Mouse (Mus musculus) liver, embryonic 12.5 days (tissue): ENCODE results near the gene Psme2. TPM values are rescaled to one million over a fixed set of nuclear protein-coding genes. Genes with fewer than 3 reads are reported as not detected.
A peak's percentile ranks its signal among the peaks of the same experiment; 100 is the strongest.

Experiments
- ATAC-seq: fragments of 200-750 bp; cut with Nextera tagmentation; 2 replicates; pipeline ENCODE4 v1.8.0; 2017; ENCODE audit warnings: moderate number of reproducible peaks, mild to moderate bottlenecking, moderate library complexity
- H3K27ac ChIP-seq: fragments of 300-500 bp; sonication (generic); 2 replicates; pipeline ENCODE4 v1.5.1; 2016; ENCODE audit warnings: mild to moderate bottlenecking
- H3K27me3 ChIP-seq: fragments of 300-500 bp; sonication (generic); replicated peaks from 2 replicates; pipeline ENCODE4 v1.6.1; 2016; ENCODE audit warnings: mild to moderate bottlenecking, moderate library complexity
- H3K36me3 ChIP-seq: fragments of 300-500 bp; sonication (generic); 2 replicates; pipeline ENCODE4 v1.6.1; 2016; ENCODE audit warnings: mild to moderate bottlenecking, moderate library complexity
- H3K4me1 ChIP-seq: fragments of 300-500 bp; sonication (generic); 2 replicates; pipeline ENCODE4 v1.6.1; 2016
- H3K4me2 ChIP-seq: fragments of 300-500 bp; sonication (generic); 2 replicates; pipeline ENCODE4 v1.6.1; 2016; ENCODE audit warnings: mild to moderate bottlenecking, moderate library complexity
- H3K4me3 ChIP-seq: fragments of 300-500 bp; sonication (generic); 2 replicates; pipeline ENCODE4 v1.5.1; 2016; ENCODE audit warnings: mild to moderate bottlenecking, moderate library complexity
- H3K9ac ChIP-seq: fragments of 300-500 bp; sonication (generic); 2 replicates; pipeline ENCODE4 v1.6.1; 2016; ENCODE audit warnings: mild to moderate bottlenecking, moderate library complexity
- H3K9me3 ChIP-seq: fragments of 300-500 bp; sonication (generic); replicated peaks from 2 replicates; pipeline ENCODE4 v1.6.1; 2016; ENCODE audit warnings: mild to moderate bottlenecking, moderate library complexity
- WGBS: fragments of 180-500 bp; shearing (Covaris S2); methylation state at CpG from one replicate; pipeline ENCODE4 v1.1.7; 2016; ENCODE audit not compliant: insufficient replicate concordance; 5-methylcytosine and 5-hydroxymethylcytosine counted together
- polyA plus RNA-seq: library from polyadenylated mRNA; unstranded; fragments of >200 nt; fragmentation: Nextera tagmentation; extraction: Ambion mirVana; gene quantifications from 2 replicates; pipeline ENCODE4 v1.2.1, GENCODE M21; 2016

Gene Psme2
- polyA plus RNA-seq, 1 experiment from 2014 or later: 222 TPM

GRCm38 (mm10) chr14:55559799-55560201 lies 31.1 kb downstream of the Psme2 start, which contains the start of gene Dcaf11:
Gene Dcaf11 (plus strand): TSS chr14:55560006.
- Histone ChIP-seq H3K4me3 (peak within 1 kb of the TSS; percentile 73), H3K27me3 (no peaks in the 10 kb centered on the region), H3K27ac (peak within 1 kb of the TSS; percentile 99), H3K4me1 (peaks cover 65% of the 10 kb centered on the region), H3K36me3 (peaks cover 31% of the 10 kb centered on the region), H3K9me3 (no peaks in the 10 kb centered on the region), H3K9ac (peak within 1 kb of the TSS; percentile 92), H3K4me2 (peak within 1 kb of the TSS; percentile 90)
- under 1% methylated on average over 27 of the region's 27 CpGs for WGBS
- ATAC-seq: peak; percentile 79

DNA sequence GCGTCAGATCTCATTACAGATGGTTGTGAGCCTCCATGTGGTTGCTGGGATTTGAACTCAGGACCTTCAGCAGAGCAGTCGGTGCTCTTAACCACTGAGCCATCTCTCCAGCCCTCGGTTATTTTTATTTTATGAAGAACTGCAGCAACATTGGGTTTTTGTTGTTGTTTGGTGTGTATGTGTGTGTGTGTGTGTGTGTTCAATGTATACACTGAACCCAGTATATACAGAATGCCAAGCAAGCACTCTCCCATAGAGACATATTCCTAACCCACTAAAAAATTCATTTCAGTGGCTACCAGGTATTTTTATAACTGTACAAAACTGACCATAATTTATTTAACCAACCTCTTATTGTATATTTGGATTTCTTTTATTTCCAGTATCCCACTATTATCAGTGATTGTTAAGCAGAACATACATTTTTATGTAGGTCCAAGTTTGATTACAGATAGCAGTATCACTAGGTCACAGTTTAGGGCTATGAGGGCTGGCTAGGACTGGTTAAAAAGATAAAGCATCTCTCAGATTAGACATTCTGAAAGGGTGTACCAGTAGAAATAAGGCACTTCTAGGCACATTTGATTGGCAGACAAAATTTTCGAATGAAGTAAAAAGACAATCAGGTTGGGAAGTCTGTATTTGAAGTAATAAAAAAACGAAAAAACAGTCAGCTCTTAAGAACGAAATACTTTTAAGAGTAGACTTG lies 32.0 kb downstream of the Psme2 start:
- H3K9me3 ChIP-seq: no peaks in the 10 kb centered on the region
- H3K4me2 ChIP-seq: peak overlapping the region; percentile 90
- peak overlapping the region; percentile 99 for H3K27ac ChIP-seq
- peak; percentile 44 for ATAC-seq
- peaks cover 22% of the 10 kb centered on the region for H3K36me3 ChIP-seq
- no peaks in the 10 kb centered on the region for H3K27me3 ChIP-seq
- H3K4me1 ChIP-seq: peaks cover 74% of the 10 kb centered on the region
- H3K9ac ChIP-seq: peak overlapping the region; percentile 92
- peak overlapping the region; percentile 73 for H3K4me3 ChIP-seq
- WGBS: 33% methylated on average over 6 of the region's 6 CpGs

GRCm38 (mm10) chr14:55557587-55557986 lies 33.3 kb downstream of the Psme2 start:
- Histone ChIP-seq H3K4me2 (no peak overlapping the region), H3K27me3 (no peaks in the 10 kb centered on the region), H3K4me3 (no peak overlapping the region), H3K27ac (peak overlapping the region; percentile 99), H3K9me3 (no peaks in the 10 kb centered on the region), H3K4me1 (peaks cover 71% of the 10 kb centered on the region), H3K36me3 (peaks cover 9% of the 10 kb centered on the region), H3K9ac (peak overlapping the region; percentile 50; the same call in 1 of the 2 replicates)
- WGBS: 84% methylated on average over 3 of the region's 3 CpGs
- no peak for ATAC-seq

DNA sequence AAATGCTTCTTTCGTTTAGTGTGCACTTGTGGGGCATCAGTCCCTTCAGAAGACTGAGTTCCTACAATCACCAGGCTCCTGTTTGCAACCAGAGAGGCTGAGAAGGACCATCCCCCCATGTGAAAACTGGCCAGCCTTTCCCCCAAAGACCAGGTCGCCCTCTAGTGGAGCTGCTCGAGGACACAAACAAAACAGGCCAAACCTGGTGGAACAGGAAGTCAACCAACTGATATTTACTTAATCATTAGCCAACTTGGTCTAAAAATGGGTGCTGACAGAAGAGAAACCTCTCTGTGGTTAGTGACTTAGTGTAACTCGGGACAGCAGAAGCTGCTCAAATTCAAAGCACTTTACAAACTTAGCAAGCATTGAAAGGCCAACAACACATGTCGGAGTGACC lies 33.9 kb downstream of the Psme2 start:
- Histone ChIP-seq H3K9ac (0 out of 2 replicates have a peak overlapping the region, but pooled peaks have one; percentile 17), H3K4me3 (no peak overlapping the region), H3K4me1 (peaks cover 65% of the 10 kb centered on the region), H3K27me3 (no peaks in the 10 kb centered on the region), H3K9me3 (no peaks in the 10 kb centered on the region), H3K4me2 (no peak overlapping the region), H3K27ac (peak overlapping the region; percentile 99), H3K36me3 (peaks cover 3% of the 10 kb centered on the region)
- 20% methylated on average over 5 of the region's 5 CpGs for WGBS
- ATAC-seq: no peak

DNA sequence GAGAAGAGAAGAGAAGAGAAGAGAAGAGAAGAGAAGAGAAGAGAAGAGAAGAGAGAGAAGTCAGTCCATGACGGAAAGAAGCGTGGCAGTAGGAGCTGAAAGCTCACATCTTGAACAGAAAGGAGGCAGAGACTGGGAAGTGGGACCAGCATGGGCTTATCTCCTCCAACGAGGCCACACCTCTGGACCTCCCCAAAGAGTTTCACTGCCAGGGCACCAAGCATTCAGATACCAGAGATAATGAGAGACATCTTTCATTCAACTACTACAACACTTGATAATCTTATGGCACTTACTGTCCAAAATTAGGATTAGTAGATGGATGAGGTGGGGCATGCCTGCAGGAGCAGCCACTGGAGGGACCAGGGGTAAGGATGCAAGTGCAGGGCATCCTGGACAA lies 35.1 kb downstream of the Psme2 start:
- Histone ChIP-seq H3K4me1 (peaks cover 53% of the 10 kb centered on the region), H3K27ac (no peak overlapping the region), H3K4me3 (no peak overlapping the region), H3K9ac (no peak overlapping the region), H3K36me3 (no peaks in the 10 kb centered on the region; the same call in 1 of the 2 replicates), H3K27me3 (no peaks in the 10 kb centered on the region), H3K9me3 (no peaks in the 10 kb centered on the region), H3K4me2 (no peak overlapping the region)
- 55% methylated on average over 3 of the region's 3 CpGs for WGBS
- ATAC-seq: no peak

DNA sequence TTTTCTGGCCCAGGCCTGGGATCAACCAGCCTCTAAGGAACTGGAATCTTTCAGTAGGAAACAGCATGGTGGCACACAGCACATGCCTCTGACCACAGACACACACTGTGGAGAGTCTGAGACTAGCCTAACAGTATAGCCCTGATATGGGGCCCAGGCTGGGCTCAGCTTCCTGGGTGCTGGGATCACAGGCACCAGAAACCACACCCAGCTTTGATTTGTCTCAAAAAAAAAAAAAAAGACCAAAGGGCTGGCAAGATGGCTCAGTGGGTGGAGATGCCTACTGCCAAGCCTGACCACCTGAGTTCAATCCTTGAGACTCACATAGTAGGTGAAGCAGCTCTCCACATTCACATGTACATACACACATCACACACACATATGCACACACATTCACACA lies 36.3 kb downstream of the Psme2 start:
- Histone ChIP-seq H3K36me3 (peaks cover 11% of the 10 kb centered on the region), H3K27me3 (no peaks in the 10 kb centered on the region), H3K4me2 (no peak overlapping the region), H3K4me1 (peaks cover 53% of the 10 kb centered on the region), H3K4me3 (no peak overlapping the region), H3K9me3 (no peaks in the 10 kb centered on the region), H3K9ac (no peak overlapping the region), H3K27ac (no peak overlapping the region)
- no peak for ATAC-seq

GRCm38 (mm10) chr14:55551794-55552193 lies 39.1 kb downstream of the Psme2 start:
- 86% methylated on average over 8 of the region's 8 CpGs for WGBS
- Histone ChIP-seq H3K27me3 (no peaks in the 10 kb centered on the region), H3K4me1 (peaks cover 30% of the 10 kb centered on the region), H3K9ac (no peak overlapping the region), H3K36me3 (peaks cover 40% of the 10 kb centered on the region), H3K9me3 (no peaks in the 10 kb centered on the region), H3K27ac (no peak overlapping the region), H3K4me2 (no peak overlapping the region), H3K4me3 (no peak overlapping the region)
- no peak for ATAC-seq

GRCm38 (mm10) chr14:55551347-55551746 lies 39.6 kb downstream of the Psme2 start:
- WGBS: 74% methylated on average over 5 of the region's 5 CpGs
- ATAC-seq: no peak
- H3K36me3 ChIP-seq: peaks cover 44% of the 10 kb centered on the region

GRCm38 (mm10) chr14:55550191-55550590 lies 40.7 kb downstream of the Psme2 start:
- no peak for ATAC-seq
- WGBS: 84% methylated on average over 6 of the region's 6 CpGs
- no peak overlapping the region for H3K4me2 ChIP-seq
- no peaks in the 10 kb centered on the region for H3K9me3 ChIP-seq
- no peak overlapping the region for H3K27ac ChIP-seq
- H3K4me1 ChIP-seq: peaks cover 14% of the 10 kb centered on the region
- no peak overlapping the region for H3K9ac ChIP-seq
- H3K36me3 ChIP-seq: peaks cover 55% of the 10 kb centered on the region
- H3K4me3 ChIP-seq: no peak overlapping the region
- no peaks in the 10 kb centered on the region for H3K27me3 ChIP-seq

More at GRCm38 (mm10) chr14:55551347-55551746, 39.6 kb downstream of the Psme2 start:
- no peak overlapping the region for H3K4me2 ChIP-seq
- no peak overlapping the region for H3K4me3 ChIP-seq
- no peak overlapping the region for H3K27ac ChIP-seq
- peaks cover 25% of the 10 kb centered on the region for H3K4me1 ChIP-seq
- H3K9me3 ChIP-seq: no peaks in the 10 kb centered on the region
- H3K27me3 ChIP-seq: no peaks in the 10 kb centered on the region
- no peak overlapping the region for H3K9ac ChIP-seq

DNA sequence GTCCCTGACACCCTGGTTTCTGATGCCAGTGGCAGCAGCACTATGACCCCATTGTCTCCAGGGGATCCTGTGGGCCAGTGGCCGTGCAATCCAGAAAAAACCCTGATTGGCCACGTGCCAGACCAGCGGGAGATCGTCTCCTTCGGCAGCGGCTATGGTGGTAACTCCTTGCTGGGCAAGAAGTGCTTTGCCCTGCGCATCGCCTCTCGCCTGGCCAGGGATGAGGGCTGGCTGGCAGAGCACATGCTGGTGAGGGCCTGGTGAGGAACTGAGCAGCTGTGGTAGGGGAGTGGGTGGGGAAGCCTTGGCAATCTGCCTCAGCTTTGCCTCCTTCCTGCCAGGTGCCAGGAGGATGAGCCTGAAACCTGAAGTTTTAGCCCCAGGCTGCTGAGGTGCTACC lies 46.6 kb downstream of the Psme2 start:
- WGBS: 91% methylated on average over 9 of the region's 9 CpGs

GRCm38 (mm10) chr14:55542268-55542667 lies 48.6 kb downstream of the Psme2 start:
- Histone ChIP-seq H3K4me3 (no peak overlapping the region), H3K4me2 (peak overlapping the region; percentile 89), H3K9ac (0 out of 2 replicates have a peak overlapping the region, but pooled peaks have one; percentile 87), H3K9me3 (no peaks in the 10 kb centered on the region), H3K27me3 (0 out of 2 replicates have a peak, but pooled peaks cover 4% of the 10 kb centered on the region), H3K36me3 (peaks cover 50% of the 10 kb centered on the region), H3K4me1 (peaks cover 41% of the 10 kb centered on the region), H3K27ac (peak overlapping the region; percentile 7; the same call in 1 of the 2 replicates)
- ATAC-seq: no peak
- 87% methylated on average over 12 of the region's 12 CpGs for WGBS

More for the DNA sequence above, 46.6 kb downstream of the Psme2 start:
- H3K9me3 ChIP-seq: no peaks in the 10 kb centered on the region
- H3K27ac ChIP-seq: no peak overlapping the region
- no peak overlapping the region for H3K9ac ChIP-seq
- no peak overlapping the region for H3K4me3 ChIP-seq
- no peaks in the 10 kb centered on the region for H3K27me3 ChIP-seq
- peaks cover 29% of the 10 kb centered on the region for H3K4me1 ChIP-seq
- peaks cover 71% of the 10 kb centered on the region for H3K36me3 ChIP-seq
- no peak overlapping the region for H3K4me2 ChIP-seq
- no peak for ATAC-seq

DNA sequence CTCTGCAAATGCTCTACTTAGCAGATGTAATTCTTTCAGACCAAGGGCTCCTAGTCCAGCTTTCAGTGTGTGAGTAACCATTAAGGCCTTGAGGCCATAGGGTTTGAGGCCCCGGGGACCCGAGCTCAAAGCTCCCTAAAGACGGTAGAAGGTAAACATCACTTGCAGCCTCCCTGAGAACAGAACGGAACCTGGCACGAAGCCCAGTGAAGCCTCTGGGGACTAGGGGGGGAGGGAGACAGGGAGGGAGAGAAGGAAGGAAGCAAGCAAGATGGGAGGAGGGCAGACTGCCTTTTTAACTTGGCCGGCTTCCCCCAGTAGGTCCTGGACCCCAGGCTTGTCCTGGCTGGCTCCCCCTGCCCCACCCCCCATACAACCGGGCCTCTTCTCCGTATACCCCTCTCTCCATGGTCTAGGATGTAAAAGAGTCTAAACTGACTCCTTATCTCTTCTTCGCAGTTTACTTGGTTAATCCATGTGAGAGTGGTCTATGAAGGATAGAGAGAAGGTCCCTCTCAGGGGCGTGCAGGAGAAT lies 50.1 kb downstream of the Psme2 start:
- WGBS: under 1% methylated on average over 10 of the region's 10 CpGs
- peak; percentile 38 for ATAC-seq
- peak overlapping the region; percentile 87 for H3K27ac ChIP-seq
- H3K36me3 ChIP-seq: peaks cover 37% of the 10 kb centered on the region
- H3K9me3 ChIP-seq: no peaks in the 10 kb centered on the region
- H3K4me2 ChIP-seq: peak overlapping the region; percentile 89
- H3K9ac ChIP-seq: peak overlapping the region; percentile 87
- 0 out of 2 replicates have a peak, but pooled peaks cover 4% of the 10 kb centered on the region for H3K27me3 ChIP-seq
- H3K4me1 ChIP-seq: peaks cover 51% of the 10 kb centered on the region
- H3K4me3 ChIP-seq: peak overlapping the region; percentile 71
